ENCODE assay signal across 9 mouse cellular contexts in the genomic region with DNA sequence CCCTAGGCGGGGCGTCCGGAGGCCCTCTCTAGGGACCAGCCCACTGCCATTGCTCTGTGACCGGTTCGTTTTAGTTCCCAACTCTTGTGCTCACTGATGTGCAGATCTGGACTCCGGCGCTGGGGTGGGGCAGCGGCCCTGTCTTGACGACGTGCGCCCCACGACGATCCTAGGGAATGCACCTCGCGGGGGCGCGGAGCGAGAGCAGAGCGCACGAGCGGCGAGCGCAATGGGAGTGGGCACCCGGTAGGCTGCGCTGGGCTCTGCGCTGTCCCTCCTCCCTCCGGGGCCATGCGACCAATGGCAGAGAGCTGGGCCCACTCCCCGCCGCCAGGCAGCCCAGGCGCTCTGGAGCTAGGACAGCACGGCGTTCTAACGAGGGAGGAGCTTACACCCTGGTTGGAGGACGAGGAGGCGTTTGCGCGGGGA. TPM values are rescaled to one million over a fixed set of nuclear protein-coding genes. Genes with fewer than 3 reads are reported as not detected.
DNase-seq lines count a peak whose midpoint lies in the region; ATAC-seq and TF ChIP-seq lines count a peak whose summit lies in the region.
"Had no signal": no experiment of that assay in that cellular context is flagged by ENCODE, and none has a peak within 500 bp of the region (broad histone marks: within the 10 kb centered on the region; RNA-seq: fewer than 3 reads in every experiment).

A gene (minus strand): TSS at position 245 of the 429 bp plus-strand sequence.

- peak within 1 kb of the TSS; percentile 96 for H3K4me2 ChIP-seq in kidney, embryonic 15.5 days
- H3K4me2 ChIP-seq in heart, embryonic 13.5 days, result peak within 1 kb of the TSS; percentile 95
- H3K4me2 ChIP-seq in midbrain, embryonic 16.5 days (ENCODE audit: low read length), result peak within 1 kb of the TSS; percentile 93

- under 1% methylated on average over 38 of the region's 38 CpGs for WGBS in kidney, embryonic 15.5 days
- 2% methylated on average over 38 of the region's 38 CpGs for WGBS in kidney, adult 2 months
- under 1% methylated on average over 38 of the region's 38 CpGs for WGBS in heart, embryonic 13.5 days
- WGBS in midbrain, embryonic 16.5 days, result under 1% methylated on average over 38 of the region's 38 CpGs
- 6% methylated on average over 38 of the region's 38 CpGs for whole genome bisulfite sequencing in thymus, adult 2 months

- peak; percentile 99 for ATAC-seq in kidney, embryonic 15.5 days (replicated peaks; ENCODE audit: low FRiP score)
- ATAC-seq in heart, embryonic 13.5 days (ENCODE audit: extremely low read depth, insufficient number of reproducible peaks, low FRiP score, low TSS enrichment), result no peak; the same call in 1 of the 2 replicates
- peak; percentile 98 for ATAC-seq in midbrain, embryonic 16.5 days

- H3K36me3 ChIP-seq in kidney, embryonic 15.5 days, result no peaks in the 10 kb centered on the region
- no peaks in the 10 kb centered on the region for H3K36me3 ChIP-seq in kidney, adult 2 months (ENCODE audit: control insufficient read depth, insufficient read depth, low read length)
- H3K36me3 ChIP-seq in heart, embryonic 13.5 days, result no peaks in the 10 kb centered on the region
- H3K36me3 ChIP-seq in midbrain, embryonic 16.5 days (ENCODE audit: control insufficient read depth, insufficient read depth, low read length), result no peaks in the 10 kb centered on the region
- H3K36me3 ChIP-seq in thymus, adult 2 months (ENCODE audit: control insufficient read depth, insufficient read depth, low read length), result no peaks in the 10 kb centered on the region

- TF ChIP-seq POLR2A in kidney, adult 2 months (IDR thresholded peaks at IDR 0.05; ENCODE audit: low read depth, low read length), result no peak
- no peak for TF ChIP-seq POLR2A in thymus, adult 2 months (IDR thresholded peaks at IDR 0.05; ENCODE audit: control insufficient read depth, extremely low read depth, insufficient read depth, low read length, poor library complexity)

- H3K4me3 ChIP-seq in kidney, embryonic 15.5 days (replicated peaks), result peak within 1 kb of the TSS; percentile 54
- H3K4me3 ChIP-seq in kidney, adult 2 months (ENCODE audit: insufficient read depth, low read depth, low read length), result no peak within 1 kb of the TSS
- peak within 1 kb of the TSS; percentile 66 for H3K4me3 ChIP-seq in heart, embryonic 13.5 days
- H3K4me3 ChIP-seq in midbrain, embryonic 16.5 days (ENCODE audit: low read depth, low read length), result peak within 1 kb of the TSS; percentile 63
- H3K4me3 ChIP-seq in thymus, adult 2 months (ENCODE audit: control insufficient read depth, insufficient read depth, low read length), result no peak within 1 kb of the TSS

- DNase-seq in kidney, adult 2 months, result no peak
- DNase-seq in embryo, embryonic 10.5 days (ENCODE audit: low spot score), result peak; percentile 84
- DNase-seq in left cerebral cortex, adult 18-20 months (ENCODE audit: low spot score in 2 of 2), result peak; percentile 55 to 65
- DNase-seq in thymus, adult 2 months, result no peak
- DNase-seq in gastrocnemius, postnatal 25 days, result no peak

- H3K9me3 ChIP-seq in kidney, embryonic 15.5 days (replicated peaks), result no peaks in the 10 kb centered on the region
- H3K9me3 ChIP-seq in heart, embryonic 13.5 days, result no peaks in the 10 kb centered on the region
- H3K9me3 ChIP-seq in midbrain, embryonic 16.5 days (replicated peaks; ENCODE audit: control insufficient read depth, low read length, poor library complexity, severe bottlenecking), result no peaks in the 10 kb centered on the region

- H3K4me1 ChIP-seq in kidney, embryonic 15.5 days, result peaks cover 18% of the 10 kb centered on the region
- no peaks in the 10 kb centered on the region for H3K4me1 ChIP-seq in kidney, adult 2 months (ENCODE audit: control insufficient read depth, insufficient read depth, low read length)
- H3K4me1 ChIP-seq in heart, embryonic 13.5 days, result peaks cover 12% of the 10 kb centered on the region
- H3K4me1 ChIP-seq in midbrain, embryonic 16.5 days (ENCODE audit: control insufficient read depth, insufficient read depth, low read length), result peaks cover 2% of the 10 kb centered on the region; the same call in 1 of the 2 replicates
- no peaks in the 10 kb centered on the region for H3K4me1 ChIP-seq in thymus, adult 2 months (replicated peaks; ENCODE audit: control insufficient read depth, insufficient read depth, low read length)

- H3K27ac ChIP-seq in kidney, embryonic 15.5 days, result no peak within 1 kb of the TSS
- no peak within 1 kb of the TSS for H3K27ac ChIP-seq in kidney, adult 2 months (ENCODE audit: insufficient read depth, low read depth, low read length)
- no peak within 1 kb of the TSS for H3K27ac ChIP-seq in heart, embryonic 13.5 days (replicated peaks)
- H3K27ac ChIP-seq in midbrain, embryonic 16.5 days (ENCODE audit: low read length), result no peak within 1 kb of the TSS
- H3K27ac ChIP-seq in thymus, adult 2 months (ENCODE audit: control insufficient read depth, insufficient read depth, low read length), result no peak within 1 kb of the TSS

- no peak for TF ChIP-seq CTCF in kidney, adult 2 months (conservative IDR thresholded peaks at IDR 0.05; ENCODE audit: insufficient read depth, insufficient read length, low read depth, low read length)
- TF ChIP-seq CTCF in thymus, adult 2 months (IDR thresholded peaks at IDR 0.05; ENCODE audit: borderline replicate concordance, control insufficient read depth, extremely low read depth, insufficient read depth, low read length, poor library complexity), result no peak

- peaks cover 55% of the 10 kb centered on the region for H3K27me3 ChIP-seq in kidney, embryonic 15.5 days
- no peaks in the 10 kb centered on the region for H3K27me3 ChIP-seq in kidney, adult 2 months (replicated peaks; ENCODE audit: control insufficient read depth, insufficient read depth, low read length)
- peaks cover 55% of the 10 kb centered on the region for H3K27me3 ChIP-seq in heart, embryonic 13.5 days (replicated peaks)
- no peaks in the 10 kb centered on the region for H3K27me3 ChIP-seq in midbrain, embryonic 16.5 days (ENCODE audit: control insufficient read depth, insufficient read depth, low read depth, low read length)
- H3K27me3 ChIP-seq in thymus, adult 2 months (ENCODE audit: control insufficient read depth, insufficient read depth, low read length), result no peaks in the 10 kb centered on the region

- 0 out of 2 replicates have a peak within 1 kb of the TSS, but pooled peaks have one; percentile 21 for H3K9ac ChIP-seq in kidney, embryonic 15.5 days
- peak within 1 kb of the TSS; percentile 75 for H3K9ac ChIP-seq in heart, embryonic 13.5 days
- peak within 1 kb of the TSS; percentile 71 for H3K9ac ChIP-seq in midbrain, embryonic 16.5 days (ENCODE audit: low read depth, low read length)

RNA-seq across cellular contexts. Expression of the gene that starts here (rescaled TPM):
- 0.12 TPM in 1 of 2 replicates, not detected in the other for polyA plus RNA-seq in kidney, embryonic 15.5 days (2015; fragmentation: Nextera tagmentation; extraction: Ambion mirVana)
- not detected in 2 replicates for polyA plus RNA-seq in kidney, adult 2 months (2012; rRNA removed)
- 0.12 and 0.15 TPM in 2 replicates for polyA plus RNA-seq in heart, embryonic 13.5 days (2015; fragmentation: Nextera tagmentation; extraction: Ambion mirVana)
- 10 to 100 TPM; 22.9 to 26.8 TPM for total RNA-seq in left cerebral cortex, adult 18-20 months (2021)
- 1.5 and 1.9 TPM in 2 replicates for polyA plus RNA-seq in midbrain, embryonic 16.5 days (2015; fragmentation: Nextera tagmentation; extraction: Ambion mirVana)
- 0.04 and 0.12 TPM in 2 replicates for polyA plus RNA-seq in thymus, adult 2 months (2012; rRNA removed)
- not detected for total RNA-seq in gastrocnemius, postnatal 25 days (2021)
- total RNA-seq: neutrophil, adult 5-6 weeks had no signal

Comparison
In these comparisons a context has a peak if more than half of its experiments do, and no peak if none do; other contexts are left out.
1. RNA of the gene that starts here (total RNA-seq): 22.9 to 26.8 TPM in left cerebral cortex, adult 18-20 months; not detected in gastrocnemius, postnatal 25 days; every median in the first group is over 10 times any median in the second.
2. Peak in ATAC-seq, H3K4me3 ChIP-seq, H3K9ac ChIP-seq and H3K4me2 ChIP-seq in kidney, embryonic 15.5 days; RNA of the gene not detected or under 1 TPM.
3. H3K4me3 ChIP-seq: peak in heart, embryonic 13.5 days (single experiment) and midbrain, embryonic 16.5 days (single experiment); none in kidney, adult 2 months (single experiment) and thymus, adult 2 months (single experiment).
4. H3K9ac ChIP-seq: peak in every context shown above with its lines; median percentile 75 in heart, embryonic 13.5 days; 71 in midbrain, embryonic 16.5 days; 21 in kidney, embryonic 15.5 days.
5. DNase-seq: peak in embryo, embryonic 10.5 days (single experiment) and left cerebral cortex, adult 18-20 months (2 of 2); none in kidney, adult 2 months (single experiment), thymus, adult 2 months (single experiment) and gastrocnemius, postnatal 25 days (single experiment).
6. Peak in every context shown above with its lines, with median percentiles within 50 percentile points of each other: H3K4me2 ChIP-seq.